ENCODE assay signal across 25 mouse cellular contexts in genomic region chr9:69828428-69828827, GRCm38 (mm10).
DNase-seq lines count a peak whose midpoint lies in the region; ATAC-seq and TF ChIP-seq lines count a peak whose summit lies in the region.
"Had no signal": no experiment of that assay in that cellular context is flagged by ENCODE, and none has a peak within 500 bp of the region (broad histone marks: within the 10 kb centered on the region; RNA-seq: fewer than 3 reads in every experiment).

No protein-coding gene starts in this region.

- H3K9ac ChIP-seq in forebrain, embryonic 16.5 days (replicated peaks; ENCODE audit: low read depth, low read length): no peak overlapping the region
- no peak overlapping the region for H3K9ac ChIP-seq in forebrain, embryonic 15.5 days (replicated peaks)
- H3K9ac ChIP-seq in midbrain, embryonic 14.5 days (replicated peaks; ENCODE audit: low read length): no peak overlapping the region
- H3K9ac ChIP-seq in midbrain, embryonic 15.5 days: no peak overlapping the region
- H3K9ac ChIP-seq in neural tube, embryonic 14.5 days (replicated peaks; ENCODE audit: low read depth, low read length): no peak overlapping the region
- H3K9ac ChIP-seq: heart, embryonic 12.5 days; hindbrain, embryonic 15.5 days; liver, embryonic 14.5 days had no signal

- H3K9me3 ChIP-seq in forebrain, embryonic 16.5 days (ENCODE audit: control insufficient read depth, low read length): no peaks in the 10 kb centered on the region
- no peaks in the 10 kb centered on the region for H3K9me3 ChIP-seq in forebrain, embryonic 15.5 days
- H3K9me3 ChIP-seq in midbrain, embryonic 14.5 days (ENCODE audit: control insufficient read depth, low read length): no peaks in the 10 kb centered on the region
- H3K9me3 ChIP-seq in midbrain, embryonic 15.5 days: no peaks in the 10 kb centered on the region
- no peaks in the 10 kb centered on the region for H3K9me3 ChIP-seq in neural tube, embryonic 14.5 days (ENCODE audit: control insufficient read depth, low read length)
- H3K9me3 ChIP-seq: heart, embryonic 12.5 days; hindbrain, embryonic 15.5 days had no signal

- DNase-seq in midbrain, embryonic 14.5 days: peak; percentile 29
- DNase-seq in brain, embryonic 14.5 days (ENCODE audit: low read depth): peak; percentile 84
- no peak for DNase-seq in spleen, postnatal 4 days (ENCODE audit: low spot score in 2 of 2)
- DNase-seq: adrenal gland, postnatal 25 days; cerebellum, adult 18-20 months; heart, adult 2 months; heart, postnatal 4 days; kidney, postnatal 14 days; layer of hippocampus, adult 9-11 months; liver; lung, adult 2 months; lung, postnatal 10 days; right cerebral cortex, postnatal 4 days had no signal

- TF ChIP-seq CTCF in brain, embryonic 14.5 days (IDR thresholded peaks at IDR 0.05; ENCODE audit: borderline replicate concordance, extremely low read depth, insufficient read depth, insufficient read length): no peak

- no peak overlapping the region for H3K27ac ChIP-seq in forebrain, embryonic 16.5 days (ENCODE audit: low read length)
- H3K27ac ChIP-seq in forebrain, embryonic 15.5 days (replicated peaks): no peak overlapping the region
- H3K27ac ChIP-seq in midbrain, embryonic 14.5 days (replicated peaks; ENCODE audit: low read depth, low read length): no peak overlapping the region
- no peak overlapping the region for H3K27ac ChIP-seq in midbrain, embryonic 15.5 days
- H3K27ac ChIP-seq in neural tube, embryonic 14.5 days (ENCODE audit: low read depth, low read length): no peak overlapping the region
- H3K27ac ChIP-seq: heart, adult 2 months; hindbrain, embryonic 15.5 days; liver, embryonic 14.5 days; macrophage had no signal

- H3K36me3 ChIP-seq in forebrain, embryonic 16.5 days (ENCODE audit: control insufficient read depth, insufficient read depth): no peaks in the 10 kb centered on the region
- no peaks in the 10 kb centered on the region for H3K36me3 ChIP-seq in forebrain, embryonic 15.5 days
- H3K36me3 ChIP-seq in midbrain, embryonic 14.5 days (ENCODE audit: control insufficient read depth, insufficient read depth, low read length): no peaks in the 10 kb centered on the region
- H3K36me3 ChIP-seq in midbrain, embryonic 15.5 days (replicated peaks): no peaks in the 10 kb centered on the region
- no peaks in the 10 kb centered on the region for H3K36me3 ChIP-seq in neural tube, embryonic 14.5 days (ENCODE audit: control insufficient read depth, insufficient read depth, low read length)
- H3K36me3 ChIP-seq: heart, embryonic 12.5 days; hindbrain, embryonic 15.5 days had no signal

- TF ChIP-seq POLR2A in brain, embryonic 14.5 days (IDR thresholded peaks at IDR 0.05; ENCODE audit: borderline replicate concordance, extremely low read depth, insufficient read depth, insufficient read length, poor library complexity, severe bottlenecking): no peak

- no peak overlapping the region for H3K4me3 ChIP-seq in forebrain, embryonic 16.5 days (replicated peaks; ENCODE audit: low read length)
- H3K4me3 ChIP-seq in forebrain, embryonic 15.5 days: no peak overlapping the region
- no peak overlapping the region for H3K4me3 ChIP-seq in midbrain, embryonic 14.5 days (replicated peaks; ENCODE audit: low read depth, low read length)
- no peak overlapping the region for H3K4me3 ChIP-seq in midbrain, embryonic 15.5 days
- H3K4me3 ChIP-seq in neural tube, embryonic 14.5 days (ENCODE audit: low read depth, low read length): no peak overlapping the region
- H3K4me3 ChIP-seq: heart, adult 2 months; heart, embryonic 12.5 days; hindbrain, embryonic 15.5 days; myocyte had no signal

- 10% methylated on average over 6 of the region's 6 CpGs for WGBS in forebrain, embryonic 16.5 days
- WGBS in forebrain, embryonic 15.5 days: 13% methylated on average over 6 of the region's 6 CpGs
- WGBS in midbrain, embryonic 14.5 days: 61% methylated on average over 6 of the region's 6 CpGs
- WGBS in midbrain, embryonic 15.5 days: 47% methylated on average over 6 of the region's 6 CpGs
- WGBS in neural tube, embryonic 14.5 days: 23% methylated on average over 6 of the region's 6 CpGs

- H3K4me1 ChIP-seq in forebrain, embryonic 16.5 days (replicated peaks; ENCODE audit: control insufficient read depth, insufficient read depth, low read length): peaks cover 4% of the 10 kb centered on the region; the same call in 1 of the 2 replicates
- peaks cover 8% of the 10 kb centered on the region for H3K4me1 ChIP-seq in forebrain, embryonic 15.5 days
- 0 out of 2 replicates have a peak, but pooled peaks cover 2% of the 10 kb centered on the region for H3K4me1 ChIP-seq in midbrain, embryonic 14.5 days (ENCODE audit: control insufficient read depth, insufficient read depth, low read length)
- no peaks in the 10 kb centered on the region for H3K4me1 ChIP-seq in midbrain, embryonic 15.5 days
- 0 out of 2 replicates have a peak, but pooled peaks cover 3% of the 10 kb centered on the region for H3K4me1 ChIP-seq in neural tube, embryonic 14.5 days (ENCODE audit: control insufficient read depth, insufficient read depth, low read length)
- H3K4me1 ChIP-seq: heart, embryonic 12.5 days had no signal

- peak; percentile 31; the same call in 1 of the 2 replicates for ATAC-seq in forebrain, embryonic 16.5 days
- ATAC-seq in forebrain, embryonic 15.5 days (replicated peaks): no peak
- no peak for ATAC-seq in midbrain, embryonic 14.5 days (ENCODE audit: low FRiP score, low TSS enrichment)
- no peak for ATAC-seq in midbrain, embryonic 15.5 days (replicated peaks)
- peak; percentile 78 for ATAC-seq in neural tube, embryonic 14.5 days (ENCODE audit: low read depth)
- ATAC-seq: CD4-positive, CD25-positive, alpha-beta regulatory T cell, adult 4 months; intestine, embryonic 16.5 days; midbrain, embryonic 16.5 days had no signal

- H3K27me3 ChIP-seq in forebrain, embryonic 16.5 days (replicated peaks; ENCODE audit: control insufficient read depth, insufficient read depth, low read length): peaks cover 72% of the 10 kb centered on the region
- peaks cover 83% of the 10 kb centered on the region for H3K27me3 ChIP-seq in forebrain, embryonic 15.5 days
- H3K27me3 ChIP-seq in midbrain, embryonic 14.5 days (ENCODE audit: control insufficient read depth, insufficient read depth, low read length): no peaks in the 10 kb centered on the region
- H3K27me3 ChIP-seq in midbrain, embryonic 15.5 days (replicated peaks): no peaks in the 10 kb centered on the region
- no peaks in the 10 kb centered on the region for H3K27me3 ChIP-seq in neural tube, embryonic 14.5 days (ENCODE audit: control insufficient read depth, insufficient read depth, low read length)
- H3K27me3 ChIP-seq: heart, embryonic 12.5 days; hindbrain, embryonic 15.5 days had no signal

- H3K4me2 ChIP-seq in forebrain, embryonic 16.5 days (ENCODE audit: low read length): no peak overlapping the region
- no peak overlapping the region for H3K4me2 ChIP-seq in forebrain, embryonic 15.5 days (replicated peaks)
- H3K4me2 ChIP-seq in midbrain, embryonic 14.5 days (ENCODE audit: low read length): no peak overlapping the region
- no peak overlapping the region for H3K4me2 ChIP-seq in midbrain, embryonic 15.5 days
- no peak overlapping the region for H3K4me2 ChIP-seq in neural tube, embryonic 14.5 days (ENCODE audit: low read depth, low read length)
- H3K4me2 ChIP-seq: heart, embryonic 12.5 days; hindbrain, embryonic 15.5 days had no signal

Comparison
In these comparisons a context has a peak if more than half of its experiments do, and no peak if none do; other contexts are left out.
1. ATAC-seq: peak in forebrain, embryonic 16.5 days (single experiment) and neural tube, embryonic 14.5 days (single experiment); none in forebrain, embryonic 15.5 days (single experiment), midbrain, embryonic 14.5 days (single experiment) and midbrain, embryonic 15.5 days (single experiment).
2. DNase-seq: peak in midbrain, embryonic 14.5 days (single experiment) and brain, embryonic 14.5 days (single experiment); none in spleen, postnatal 4 days (0 of 2).